Mouse (Mus musculus) hematopoietic stem cell, adult 5-6 weeks (primary cell): ENCODE results near the gene Cdc34. TPM values are rescaled to one million over a fixed set of nuclear protein-coding genes. Genes with fewer than 3 reads are reported as not detected.
A peak's percentile ranks its signal among the peaks of the same experiment; 100 is the strongest.

Source experiments
- ATAC-seq, 2 experiments: fragments of 125-278 bp in 1 of 2; replicated peaks in 1 of 2; 2 replicates each; pipeline ENCODE4 v1.8.0; 2016 to 2017; ENCODE audit warnings: inconsistent platforms in 2 of 2, mild to moderate bottlenecking in 2 of 2, moderate number of reproducible peaks in 2 of 2, low read depth in 1 of 2, moderate TSS enrichment in 1 of 2; ENCODE audit not compliant: low FRiP score in 2 of 2, poor library complexity in 2 of 2, severe bottlenecking in 2 of 2, insufficient read depth in 1 of 2, low TSS enrichment in 1 of 2
- total RNA-seq: library from RNA; stranded (forward); fragments of 172-1452, 232-1000 nt; gene quantifications from 2 replicates; pipeline ENCODE4 v1.2.3, GENCODE M21; 2017

Gene Cdc34
- total RNA-seq, 1 experiment from 2014 or later, result 64.2 TPM

DNA sequence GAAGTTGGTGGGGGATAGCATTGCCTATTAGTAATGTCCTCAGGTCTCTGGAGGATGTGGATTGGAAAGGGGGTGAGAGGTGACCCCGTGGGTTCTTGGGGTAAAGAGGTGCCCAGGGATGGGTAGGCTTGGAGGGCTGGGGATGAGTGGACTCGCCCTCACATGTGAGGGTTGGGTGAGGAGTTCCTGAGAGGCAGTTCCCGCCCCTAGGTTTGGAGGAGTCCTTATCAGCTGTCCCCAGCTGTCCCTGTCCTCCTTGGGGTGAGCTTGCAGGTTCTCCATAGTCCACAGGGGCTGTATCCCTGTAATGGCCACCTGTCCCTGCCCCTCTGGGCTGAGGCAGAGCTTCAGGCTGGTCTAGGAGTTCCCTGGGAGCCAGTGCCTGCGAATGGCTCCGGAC, 24.0 kb downstream of the Cdc34 start:
- no peak; a peak in 1 of 4 replicates for ATAC-seq

GRCm38 (mm10) chr10:79706406-79707094, 24.6 kb downstream of the Cdc34 start:
- no peak for ATAC-seq

DNA sequence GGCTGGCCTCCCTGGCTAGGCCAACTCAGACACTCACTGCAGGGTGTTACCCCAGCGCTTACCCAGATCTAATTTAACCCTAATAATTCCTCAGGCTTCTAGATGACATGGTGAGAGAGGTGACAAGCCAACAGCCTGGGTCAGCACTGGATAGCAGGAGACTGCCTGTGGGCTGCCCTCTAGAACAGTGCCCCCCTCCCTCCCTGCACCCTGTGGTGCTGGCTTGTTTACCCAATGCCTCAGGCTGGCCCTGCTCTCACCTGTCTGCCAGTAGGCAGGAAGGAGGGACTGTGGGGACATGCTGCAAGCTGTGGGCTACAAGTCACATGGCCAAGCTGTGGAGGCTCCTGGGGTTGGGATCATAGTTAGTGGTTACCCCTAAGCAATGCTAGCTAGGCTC, 25.2 kb downstream of the Cdc34 start:
- ATAC-seq, result no peak

- no peak for ATAC-seq
These were observed 25.8 kb downstream of the Cdc34 start for GRCm38 (mm10) chr10:79707759-79708158.

DNA sequence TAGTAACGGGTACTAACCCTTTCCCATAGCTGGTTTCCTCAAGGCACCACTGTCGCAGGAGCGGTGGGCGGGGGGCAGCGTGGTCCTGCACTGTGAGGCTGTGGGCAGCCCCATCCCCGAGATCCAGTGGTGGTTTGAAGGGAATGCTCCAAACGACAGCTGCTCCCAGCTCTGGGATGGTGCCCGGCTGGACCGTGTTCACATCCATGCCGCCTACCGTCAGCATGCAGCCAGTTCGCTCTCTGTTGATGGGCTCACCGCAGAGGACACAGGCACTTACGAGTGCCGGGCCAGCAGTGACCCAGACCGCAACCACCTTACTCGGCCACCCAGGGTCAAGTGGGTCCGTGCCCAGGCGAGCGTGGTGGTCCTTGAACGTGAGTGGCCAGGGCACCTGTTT, 26.7 kb downstream of the Cdc34 start:
- no peak for ATAC-seq

GRCm38 (mm10) chr10:79709307-79709706, 27.3 kb downstream of the Cdc34 start:
- ATAC-seq, result no peak

- 0 out of 4 replicates have a peak, but pooled peaks of 1 of the 2 experiments have one; percentile 15 for ATAC-seq
These were observed 30.0 kb downstream of the Cdc34 start for GRCm38 (mm10) chr10:79712029-79712428.

DNA sequence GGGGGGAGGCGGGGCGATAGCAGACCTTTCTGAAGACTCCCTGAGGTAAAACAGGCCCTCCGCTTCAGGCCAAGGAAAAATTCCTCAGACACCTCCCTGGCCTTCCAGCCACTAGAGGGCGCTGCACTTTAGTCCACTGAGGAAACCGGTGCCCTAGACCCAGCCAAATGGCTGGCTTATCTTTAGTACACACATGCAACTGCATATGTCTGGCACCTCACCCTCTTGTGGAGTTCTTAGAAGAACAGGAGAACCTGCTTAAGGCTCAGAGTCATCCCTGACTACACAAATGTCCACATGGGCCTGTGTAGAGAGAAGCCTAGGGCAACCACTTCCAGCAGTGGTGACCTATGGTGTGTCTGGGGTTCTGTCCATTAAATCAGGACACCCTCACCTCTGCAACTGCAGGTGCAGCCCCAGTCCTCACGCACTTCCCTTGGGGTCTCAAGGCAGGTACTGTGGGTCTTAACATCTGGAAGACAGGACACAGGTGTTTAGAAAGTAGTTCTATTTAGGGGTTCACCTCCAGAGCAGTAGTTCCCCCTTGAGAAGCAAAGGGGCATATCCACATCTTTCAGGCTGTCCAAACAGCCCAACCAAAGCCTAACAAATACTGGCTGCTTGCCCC, 30.6 kb downstream of the Cdc34 start:
- ATAC-seq, result peak; percentile 46 to 51; a peak in 3 of 4 replicates

DNA sequence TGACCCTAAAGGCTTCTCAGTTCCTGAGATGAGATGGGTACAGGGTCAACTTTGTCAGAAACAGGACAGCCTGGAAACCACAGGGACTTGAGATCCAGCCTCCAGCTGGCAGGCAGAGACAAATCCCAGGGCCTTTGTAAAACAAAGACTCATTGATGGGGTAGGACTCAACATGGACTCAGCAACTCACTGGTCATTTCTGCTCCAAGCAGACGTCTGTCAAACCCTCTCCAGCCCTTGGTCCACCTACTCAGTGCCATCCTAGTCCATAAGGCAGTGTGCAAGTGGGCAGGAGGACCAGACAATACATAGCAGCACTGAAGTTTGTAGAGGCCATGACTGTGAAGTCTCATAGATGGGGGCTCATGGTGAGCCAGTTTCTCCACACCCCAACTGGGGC, 31.2 kb downstream of the Cdc34 start:
- ATAC-seq, result no peak

GRCm38 (mm10) chr10:79714996-79715395, 33.0 kb downstream of the Cdc34 start:
- ATAC-seq, result no peak

DNA sequence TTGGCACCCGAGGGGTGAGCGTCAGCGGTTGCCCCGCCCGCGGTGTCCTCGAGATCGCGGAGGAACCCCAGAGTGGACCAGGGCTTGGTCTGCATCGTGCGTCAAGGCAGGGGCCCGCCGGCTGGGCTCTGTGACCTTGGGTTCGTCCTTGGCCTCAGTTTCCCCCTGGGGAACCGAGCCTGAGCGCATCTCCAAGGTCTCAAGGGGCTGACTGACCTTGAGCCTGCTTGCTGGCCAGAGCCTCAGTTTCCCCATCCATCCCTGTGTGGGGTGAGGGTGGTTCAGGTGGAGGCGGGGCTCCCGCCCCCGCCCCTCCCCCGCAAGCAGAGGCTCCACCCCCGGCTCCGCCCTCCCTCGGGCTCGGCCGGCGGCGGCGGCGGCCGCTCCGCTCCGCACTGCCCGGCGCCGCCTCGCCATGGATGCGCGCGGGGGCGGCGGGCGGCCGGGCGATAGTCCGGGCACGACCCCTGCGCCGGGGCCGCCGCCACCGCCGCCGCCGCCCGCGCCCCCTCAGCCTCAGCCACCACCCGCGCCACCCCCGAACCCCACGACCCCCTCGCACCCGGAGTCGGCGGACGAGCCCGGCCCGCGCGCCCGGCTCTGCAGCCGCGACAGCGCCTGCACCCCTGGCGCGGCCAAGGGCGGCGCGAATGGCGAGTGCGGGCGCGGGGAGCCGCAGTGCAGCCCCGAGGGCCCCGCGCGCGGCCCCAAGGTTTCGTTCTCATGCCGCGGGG, 34.4 kb downstream of the Cdc34 start, which contains the start of gene Hcn2:
TSS of gene Hcn2 (plus strand) at position 381 of the 734 bp plus-strand sequence.
- no peak for ATAC-seq

DNA sequence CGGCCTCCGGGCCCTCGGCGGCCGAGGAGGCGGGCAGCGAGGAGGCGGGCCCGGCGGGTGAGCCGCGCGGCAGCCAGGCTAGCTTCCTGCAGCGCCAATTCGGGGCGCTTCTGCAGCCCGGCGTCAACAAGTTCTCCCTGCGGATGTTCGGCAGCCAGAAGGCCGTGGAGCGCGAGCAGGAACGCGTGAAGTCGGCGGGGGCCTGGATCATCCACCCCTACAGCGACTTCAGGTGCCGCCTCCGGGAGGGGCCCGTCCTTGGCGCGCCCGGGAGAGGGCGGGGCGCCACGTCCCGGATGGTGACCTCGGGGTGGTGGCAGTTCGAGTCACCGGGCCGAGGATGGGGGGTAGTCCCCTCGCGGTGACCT, 35.0 kb downstream of the Cdc34 start:
- no peak for ATAC-seq

GRCm38 (mm10) chr10:79717640-79718357, 35.8 kb downstream of the Cdc34 start:
- peak; percentile 44 to 61; a peak in 3 of 4 replicates for ATAC-seq

DNA sequence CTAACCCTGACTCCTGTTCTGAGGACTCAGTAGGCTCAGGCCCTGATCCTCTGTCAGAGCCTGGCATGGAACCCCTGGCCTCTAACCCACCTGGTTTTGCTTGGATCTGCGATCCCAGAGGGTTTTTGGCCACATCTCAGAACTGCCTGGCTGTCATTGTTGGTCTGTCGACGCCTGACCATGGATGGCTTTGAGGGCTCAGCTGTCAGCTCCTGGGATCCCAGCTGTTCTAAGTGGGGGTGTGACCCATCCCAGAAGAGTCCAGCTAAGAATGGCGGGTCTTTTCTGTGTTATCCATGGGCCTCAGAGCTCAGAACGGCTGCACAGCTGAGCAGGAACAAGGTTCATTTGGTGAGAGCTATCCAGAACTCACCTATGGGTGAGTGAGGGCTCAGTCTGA, 39.1 kb downstream of the Cdc34 start:
- no peak for ATAC-seq

- no peak for ATAC-seq
These were observed 41.1 kb downstream of the Cdc34 start for GRCm38 (mm10) chr10:79723047-79723446.

DNA sequence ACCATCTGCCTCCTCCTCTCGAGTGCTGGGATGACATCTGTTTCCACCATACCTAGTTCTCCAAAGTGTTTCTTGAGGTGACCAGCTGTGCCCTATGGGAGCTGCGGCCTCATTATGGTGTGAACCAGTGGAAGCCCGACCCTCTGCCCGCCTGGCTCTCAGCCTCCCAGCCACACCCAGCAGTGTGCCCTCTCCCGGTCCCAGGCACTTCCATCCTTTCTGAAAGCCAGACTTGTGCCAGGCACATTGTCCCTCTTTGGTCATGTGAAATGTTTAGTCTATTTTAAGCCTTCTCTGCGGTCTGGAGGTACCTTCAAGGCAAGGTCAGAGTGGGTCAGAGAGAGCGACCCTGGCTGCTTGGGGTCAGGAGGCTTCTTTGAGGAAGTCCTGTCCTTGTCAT, 41.7 kb downstream of the Cdc34 start:
- no peak for ATAC-seq

- peak in 1 of 2 experiments; percentile 62; a peak in 2 of 4 replicates for ATAC-seq
These were observed 44.1 kb downstream of the Cdc34 start for GRCm38 (mm10) chr10:79726090-79726489.
